Mouse (Mus musculus): ENCODE data around the gene Gm21731. TPM values are rescaled to one million over a fixed set of nuclear protein-coding genes. Genes with fewer than 3 reads are reported as not detected.
"Not testable (repeated sequence)": the region's sequence is repeated elsewhere in the genome, so short reads cannot be mapped to it uniquely, and the experiment has no call there.

Gene Gm21731
- not detected for total RNA-seq (2022)

GRCm38 (mm10) chr13:120238811-120239210, at the start of gene Gm21731:
Gene Gm21731 (plus strand): TSS chr13:120239111.
- DNase-seq = not testable (repeated sequence)

DNA sequence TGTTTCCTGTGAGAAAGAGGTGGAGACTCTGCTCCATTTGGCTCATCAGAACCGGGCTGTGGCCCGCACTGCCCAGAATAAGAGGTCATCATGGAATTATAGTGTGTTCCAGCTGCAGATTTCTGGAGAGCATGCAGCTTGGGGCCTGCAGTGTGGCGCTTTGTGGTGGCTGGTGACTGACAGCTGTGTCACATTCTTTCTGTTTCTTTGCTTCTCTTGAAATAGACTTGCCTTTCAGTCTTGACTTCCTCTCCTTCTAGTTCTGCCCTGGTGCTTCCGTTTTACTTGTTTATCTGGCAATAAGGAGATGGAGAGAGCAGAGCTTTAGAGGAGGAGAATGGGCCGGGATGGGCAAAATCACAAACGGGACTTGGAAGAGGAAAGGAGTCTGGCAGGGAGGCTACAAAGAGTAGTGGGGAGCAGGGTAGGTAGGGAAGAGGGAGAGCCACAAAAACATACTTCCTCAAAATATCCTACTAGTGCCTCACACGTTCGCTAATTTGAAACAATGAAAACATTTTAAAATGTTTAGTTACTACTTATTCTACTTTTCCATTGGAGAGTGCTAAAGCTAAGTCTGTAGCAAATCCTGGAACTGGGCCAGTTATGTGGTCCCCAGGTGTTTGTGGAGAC, 42.6 kb upstream of the Gm21731 start:
- not testable (repeated sequence) for DNase-seq

DNA sequence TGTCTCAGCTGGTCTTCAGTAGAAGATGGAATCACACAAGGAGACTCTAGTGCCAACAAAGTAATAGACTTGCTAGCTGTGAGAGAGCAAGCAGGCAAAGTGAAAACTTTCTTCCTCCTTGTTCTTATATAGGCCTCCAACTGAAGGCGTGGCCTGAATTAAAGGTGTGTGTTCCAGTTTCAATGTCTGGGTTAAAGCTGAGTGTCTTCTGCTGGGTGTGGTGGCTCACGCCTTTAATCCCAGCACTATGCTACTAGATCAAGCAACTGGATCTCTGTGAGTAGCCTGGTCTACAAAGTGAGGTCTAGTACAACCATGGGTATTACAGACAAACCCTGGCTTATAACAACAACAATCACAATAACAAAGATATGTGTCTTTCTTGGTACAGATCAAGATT, 23.1 kb upstream of the Gm21731 start, which contains the start of gene Gm21762:
Gene Gm21762 (minus strand): TSS at position 101 of the 400 bp plus-strand sequence.
- DNase-seq = not testable (repeated sequence)

DNA sequence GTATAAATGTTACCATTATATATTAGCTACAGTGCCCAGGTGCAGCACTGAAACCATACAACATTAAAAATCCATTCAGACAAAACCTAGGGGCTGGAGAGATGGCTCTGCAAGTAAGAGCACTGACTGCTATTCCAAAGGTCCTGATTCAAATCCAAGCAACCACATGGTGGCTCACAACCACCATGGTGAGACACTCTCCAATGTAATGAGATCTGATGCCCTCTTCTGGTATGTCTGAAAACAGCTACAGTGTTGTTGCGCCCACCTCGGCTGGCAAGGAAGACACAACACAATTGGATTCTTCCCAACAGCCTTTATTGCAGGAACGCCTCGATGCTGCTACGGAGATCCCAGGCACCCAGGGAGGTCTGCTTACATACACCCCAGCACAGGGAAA, 18.0 kb upstream of the Gm21731 start:
- DNase-seq = not testable (repeated sequence)

GRCm38 (mm10) chr13:120223012-120223659, 15.8 kb upstream of the Gm21731 start:
- not testable (repeated sequence) for DNase-seq

DNA sequence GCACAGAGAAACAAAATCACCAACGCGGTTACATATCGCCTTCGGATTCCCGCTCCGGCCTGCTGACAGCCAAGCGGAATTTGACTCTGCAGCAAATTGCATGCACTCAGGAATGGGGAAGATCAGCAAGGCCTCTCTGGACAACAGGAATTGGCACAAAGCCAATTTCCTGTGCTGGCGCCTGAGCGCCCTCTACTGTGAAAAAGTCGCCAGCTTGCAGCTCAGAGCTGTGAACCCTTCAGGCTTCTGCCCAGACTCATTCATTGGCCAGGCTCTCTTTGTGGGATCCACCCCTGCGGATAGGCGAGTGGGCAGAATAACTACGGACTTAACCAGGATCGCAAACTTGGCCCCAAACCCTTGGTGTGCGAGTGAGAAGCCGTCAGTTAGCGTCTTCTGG, 7.1 kb upstream of the Gm21731 start:
- DNase-seq = not testable (repeated sequence)

- not testable (repeated sequence) for DNase-seq
Measured at GRCm38 (mm10) chr13:120232447-120233049, 6.4 kb upstream of the Gm21731 start.

DNA sequence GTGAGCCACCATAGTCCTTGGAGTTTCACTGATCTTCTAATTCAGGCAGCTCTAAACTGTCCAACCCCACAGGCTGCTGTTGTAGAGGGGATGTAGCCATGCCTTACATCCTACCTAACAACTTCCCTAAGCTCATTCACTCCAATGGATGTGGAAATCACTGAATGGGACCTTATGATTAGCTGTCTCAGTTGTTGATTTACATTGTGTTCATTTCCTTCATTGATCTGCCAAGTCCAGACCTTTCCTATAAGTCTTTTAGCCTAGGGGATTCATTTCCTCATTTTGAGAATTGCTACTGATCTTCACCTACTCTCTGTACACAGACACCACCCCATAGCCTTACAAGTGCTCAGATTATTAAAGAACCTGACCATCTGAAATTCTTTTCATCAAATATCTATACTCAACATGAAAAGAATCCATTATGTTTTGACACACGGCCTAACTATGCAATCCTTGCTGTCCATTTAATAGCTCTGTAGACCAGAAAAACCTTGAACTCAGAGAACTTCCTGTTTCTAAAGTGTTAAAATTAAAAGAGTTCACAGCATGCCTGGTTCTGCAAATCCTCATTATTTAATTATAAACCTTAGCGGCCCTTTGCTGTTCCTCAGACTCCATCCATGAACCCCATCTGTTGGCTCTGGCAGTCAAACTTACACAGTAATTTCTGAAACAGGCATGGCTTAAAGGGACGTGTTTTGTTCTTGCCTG, 12.5 kb downstream of the Gm21731 start:
- not testable (repeated sequence) for DNase-seq

- DNase-seq = not testable (repeated sequence)
Measured at GRCm38 (mm10) chr13:120258817-120259658, 20.1 kb downstream of the Gm21731 start.

GRCm38 (mm10) chr13:120259718-120260117, 20.8 kb downstream of the Gm21731 start:
- DNase-seq = not testable (repeated sequence)

DNA sequence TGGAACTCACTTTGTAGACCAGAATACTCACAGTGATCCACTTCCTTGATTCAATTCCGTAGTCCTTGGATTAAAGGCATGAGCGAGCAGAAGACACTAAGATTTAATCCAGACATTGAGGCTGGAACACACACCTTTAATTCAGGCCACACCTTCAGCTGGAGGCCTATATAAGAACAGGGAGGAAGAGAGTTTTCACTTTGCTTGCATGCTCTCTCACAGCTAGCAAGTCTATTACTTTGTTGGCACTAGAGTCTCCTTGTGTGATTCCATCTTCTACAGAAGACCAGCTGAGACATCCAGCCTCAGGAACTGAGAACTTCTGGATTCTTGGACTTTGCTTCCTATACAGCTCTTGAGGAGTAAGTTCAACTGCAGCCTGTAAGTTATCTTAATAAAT, 24.0 kb downstream of the Gm21731 start, which contains the start of gene AF067061:
Gene AF067061 (plus strand): TSS at position 245 of the 400 bp plus-strand sequence.
- DNase-seq = not testable (repeated sequence)

- DNase-seq = not testable (repeated sequence)
Measured at GRCm38 (mm10) chr13:120277837-120278236, 38.9 kb downstream of the Gm21731 start.

- no peak for DNase-seq
Measured at GRCm38 (mm10) chr13:120278784-120279183, 39.9 kb downstream of the Gm21731 start.

Other genes with a start within 250 kb of the Gm21731 start
- gene Gm36079, start 212.1 kb upstream of the Gm21731 start, total RNA-seq (2022) = not detected
- gene Gm21188, start 186.9 kb upstream of the Gm21731 start, total RNA-seq (2022) = under 1 TPM in 3 of 4 experiments, not detected in 1; 0.21 to 0.54 (median 0.25) TPM
- gene Gm20767, start 98.9 kb upstream of the Gm21731 start, total RNA-seq (2022) = not detected
- gene Gm21818, start 66.7 kb upstream of the Gm21731 start, total RNA-seq (2022) = not detected
- gene Gm21762, start 23.2 kb upstream of the Gm21731 start, total RNA-seq (2022) = not detected
- gene AF067061, start 24.0 kb downstream of the Gm21731 start, total RNA-seq (2022) = not detected
- under 1 TPM in 1 of 4 experiments, not detected in 3; 0.38 TPM for gene BC147527, start 61.3 kb downstream of the Gm21731 start, total RNA-seq (2022)
- not detected for gene Tcstv3, start 77.8 kb downstream of the Gm21731 start, total RNA-seq (2022)